Mouse (Mus musculus) forebrain, embryonic 13.5 days (tissue): Measurements from ENCODE around the gene Filip1l. TPM values are rescaled to one million over a fixed set of nuclear protein-coding genes. Genes with fewer than 3 reads are reported as not detected.

Experiments used
- ATAC-seq: fragments of 200-750 bp; cut with Nextera tagmentation; 2 replicates; pipeline ENCODE4 v1.8.0; 2017
- H3K27ac ChIP-seq: fragments of 300-500 bp; sonication (generic); 2 replicates; pipeline ENCODE4 v1.5.1; 2015; ENCODE audit warnings: inconsistent platforms, mild to moderate bottlenecking, moderate library complexity
- H3K27me3 ChIP-seq: fragments of 300-500 bp; sonication (generic); 2 replicates; pipeline ENCODE4 v1.6.1; 2015; ENCODE audit warnings: mild to moderate bottlenecking, inconsistent platforms
- H3K36me3 ChIP-seq: fragments of 300-500 bp; sonication (generic); 2 replicates; pipeline ENCODE4 v1.6.1; 2015; ENCODE audit warnings: mild to moderate bottlenecking, inconsistent platforms; ENCODE audit not compliant: poor library complexity, severe bottlenecking
- H3K4me1 ChIP-seq: fragments of 300-500 bp; sonication (generic); 2 replicates; pipeline ENCODE4 v1.6.1; 2015; ENCODE audit warnings: inconsistent platforms
- H3K4me2 ChIP-seq: fragments of 300-500 bp; sonication (generic); 2 replicates; pipeline ENCODE4 v1.6.1; 2015; ENCODE audit warnings: inconsistent platforms, mild to moderate bottlenecking, moderate library complexity
- H3K4me3 ChIP-seq: fragments of 300-500 bp; sonication (generic); 2 replicates; pipeline ENCODE4 v1.5.1; 2015; ENCODE audit warnings: mild to moderate bottlenecking, inconsistent platforms
- H3K9ac ChIP-seq: fragments of 300-500 bp; sonication (generic); 2 replicates; pipeline ENCODE4 v1.6.1; 2015; ENCODE audit warnings: mild to moderate bottlenecking, inconsistent platforms
- H3K9me3 ChIP-seq: fragments of 300-500 bp; sonication (generic); replicated peaks from 2 replicates; pipeline ENCODE4 v1.6.1; 2016; ENCODE audit warnings: inconsistent platforms
- WGBS: fragments of 180-500 bp; shearing (Covaris S2); methylation state at CpG from one replicate; pipeline ENCODE4 v1.1.7; 2015; 5-methylcytosine and 5-hydroxymethylcytosine counted together
- polyA plus RNA-seq: library from polyadenylated mRNA; unstranded; fragments of >200 nt; fragmentation: Nextera tagmentation; extraction: Ambion mirVana; gene quantifications from 2 replicates; pipeline ENCODE4 v1.2.1, GENCODE M21; 2015

Gene Filip1l
- polyA plus RNA-seq, 1 experiment from 2014 or later: 1.9 TPM

DNA sequence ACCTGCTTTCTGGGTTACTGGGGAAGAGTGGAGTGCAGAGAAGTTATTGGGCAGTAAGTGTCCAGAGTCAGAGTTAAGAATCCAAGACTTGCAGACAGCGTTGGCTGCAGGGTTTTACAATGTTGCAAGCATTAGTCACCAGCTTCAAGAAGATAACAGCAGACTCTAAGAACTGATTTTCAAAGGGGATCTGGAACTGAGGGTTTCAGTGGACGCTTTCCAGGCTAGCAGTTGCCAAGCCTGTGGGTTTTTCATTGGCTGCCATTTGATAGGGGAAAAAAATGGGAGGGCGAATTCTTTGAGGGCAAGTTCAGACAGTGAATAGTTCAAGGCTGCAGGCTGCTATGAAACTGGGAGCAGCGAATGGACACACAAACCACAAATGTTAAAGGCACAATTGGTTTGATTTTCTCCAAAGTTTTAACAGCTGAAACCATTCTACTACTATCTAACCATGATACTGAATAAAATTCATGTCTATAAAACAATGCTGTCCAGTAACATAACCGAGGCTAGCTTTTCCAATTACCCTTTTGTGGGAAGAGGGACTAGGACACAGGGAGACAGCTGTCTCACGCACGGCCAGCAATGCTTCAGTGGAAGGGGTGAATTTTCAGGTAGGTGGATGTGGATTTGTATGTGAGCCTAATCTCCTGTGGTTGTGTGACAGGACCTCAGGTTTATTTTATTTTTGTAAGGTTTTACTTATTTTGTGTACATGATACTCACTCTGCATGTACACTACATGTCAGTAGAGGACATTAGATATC, 74.8 kb downstream of the Filip1l start:
- WGBS: 86% methylated on average over 7 of the region's 7 CpGs
- Histone ChIP-seq H3K4me1 (no peaks in the 10 kb centered on the region), H3K9ac (no peak overlapping the region), H3K4me3 (no peak overlapping the region), H3K27ac (no peak overlapping the region), H3K4me2 (no peak overlapping the region), H3K9me3 (no peaks in the 10 kb centered on the region), H3K27me3 (no peaks in the 10 kb centered on the region), H3K36me3 (no peaks in the 10 kb centered on the region)
- no peak for ATAC-seq

DNA sequence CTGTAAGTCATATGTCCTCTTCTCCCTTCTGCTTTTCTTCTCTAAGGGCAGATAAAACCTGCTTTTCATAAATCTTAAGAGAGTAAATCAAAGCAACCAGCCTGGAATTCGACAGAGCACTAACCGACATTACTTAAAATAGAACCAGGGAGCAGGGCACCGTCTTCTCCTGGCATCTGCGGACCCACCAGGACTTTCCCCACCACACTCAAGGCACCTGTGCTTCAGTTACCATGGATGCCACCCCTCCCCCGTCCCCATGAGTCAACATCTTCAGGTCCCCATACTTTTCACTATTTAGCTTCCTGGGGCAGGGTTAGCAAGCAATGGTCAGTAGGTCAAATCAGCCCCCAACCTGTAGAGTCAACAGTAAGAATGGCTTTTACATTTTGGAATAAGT, 76.1 kb downstream of the Filip1l start:
- H3K4me1 ChIP-seq: no peaks in the 10 kb centered on the region
- H3K36me3 ChIP-seq: no peaks in the 10 kb centered on the region
- 95% methylated on average over 5 of the region's 5 CpGs for WGBS
- H3K27me3 ChIP-seq: no peaks in the 10 kb centered on the region
- ATAC-seq: no peak
- no peak overlapping the region for H3K4me2 ChIP-seq
- H3K9me3 ChIP-seq: no peaks in the 10 kb centered on the region
- H3K27ac ChIP-seq: no peak overlapping the region
- H3K4me3 ChIP-seq: no peak overlapping the region
- H3K9ac ChIP-seq: no peak overlapping the region

DNA sequence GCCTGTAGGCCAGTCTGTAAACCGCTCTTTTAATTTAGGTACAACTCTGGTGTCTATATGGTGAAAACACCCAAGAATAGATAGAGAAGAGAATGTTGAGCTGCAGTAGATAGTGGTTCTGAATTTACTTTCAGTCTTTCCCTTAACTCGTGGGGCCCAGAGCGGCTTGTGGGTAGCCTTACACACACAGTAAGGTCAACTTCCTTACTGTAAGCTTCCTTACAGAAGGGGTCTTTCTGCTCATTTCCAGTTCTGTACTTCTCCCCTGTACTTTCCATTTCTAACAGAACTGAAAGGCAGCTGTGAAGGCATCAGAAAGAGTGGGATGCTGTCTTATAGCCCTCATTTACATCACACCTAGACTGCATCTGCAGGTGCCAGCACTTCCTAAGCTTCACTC, 78.4 kb downstream of the Filip1l start:
- WGBS: 96% methylated on average over 3 of the region's 3 CpGs
- no peaks in the 10 kb centered on the region for H3K27me3 ChIP-seq
- no peak for ATAC-seq

DNA sequence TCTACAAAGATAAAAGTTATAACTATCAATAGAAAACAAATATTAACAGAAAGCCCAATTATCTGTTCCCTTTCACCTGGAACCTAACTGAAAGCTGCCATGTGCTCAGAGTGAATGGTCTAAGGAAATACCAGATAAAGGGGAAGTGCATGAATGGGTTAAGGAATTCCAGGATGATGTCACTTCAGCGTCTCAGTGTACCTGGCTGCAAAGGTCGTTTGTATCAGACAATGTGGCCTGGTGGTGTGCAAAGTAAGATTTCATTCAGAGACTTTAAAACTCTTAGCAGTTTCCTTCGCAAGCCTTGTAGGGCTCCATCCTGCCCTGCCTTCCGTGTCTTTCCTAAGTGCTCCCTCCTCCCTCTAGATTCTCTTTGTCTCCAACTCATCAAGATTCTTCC, 80.3 kb downstream of the Filip1l start:
- 74% methylated on average over 4 of the region's 4 CpGs for WGBS
- ATAC-seq: no peak
- H3K27me3 ChIP-seq: no peaks in the 10 kb centered on the region

More for the DNA sequence above, 78.4 kb downstream of the Filip1l start:
- Histone ChIP-seq H3K4me1 (no peaks in the 10 kb centered on the region), H3K9ac (no peak overlapping the region), H3K4me2 (no peak overlapping the region), H3K4me3 (no peak overlapping the region), H3K9me3 (no peaks in the 10 kb centered on the region), H3K36me3 (no peaks in the 10 kb centered on the region), H3K27ac (no peak overlapping the region)

DNA sequence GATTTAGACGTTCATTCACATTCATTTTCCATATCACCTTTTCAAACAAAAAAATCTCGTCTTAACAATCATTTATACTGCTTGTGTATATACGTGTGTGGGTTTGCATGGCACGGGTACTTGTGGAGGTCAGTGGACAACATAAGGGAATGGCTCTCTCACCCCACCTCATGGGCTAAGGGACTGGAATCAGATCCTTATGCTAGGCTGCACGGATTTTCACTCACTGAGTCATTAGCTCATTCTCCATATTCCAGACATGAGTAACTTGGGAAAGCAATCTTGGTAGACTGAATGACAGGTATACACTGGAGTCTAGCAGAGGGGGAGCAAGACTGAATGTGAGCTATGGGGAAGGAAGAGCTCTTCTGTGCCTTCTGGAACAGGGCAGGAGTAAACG, 80.8 kb downstream of the Filip1l start:
- H3K27me3 ChIP-seq: no peaks in the 10 kb centered on the region
- H3K9ac ChIP-seq: no peak overlapping the region
- H3K4me3 ChIP-seq: no peak overlapping the region
- H3K4me1 ChIP-seq: peaks cover 14% of the 10 kb centered on the region
- no peak overlapping the region for H3K4me2 ChIP-seq
- H3K9me3 ChIP-seq: no peaks in the 10 kb centered on the region
- ATAC-seq: no peak
- WGBS: 92% methylated on average over 6 of the region's 6 CpGs
- H3K36me3 ChIP-seq: no peaks in the 10 kb centered on the region
- H3K27ac ChIP-seq: no peak overlapping the region

More for the DNA sequence above, 80.3 kb downstream of the Filip1l start:
- Histone ChIP-seq H3K4me3 (no peak overlapping the region), H3K9ac (no peak overlapping the region), H3K9me3 (no peaks in the 10 kb centered on the region), H3K4me2 (no peak overlapping the region), H3K27ac (no peak overlapping the region), H3K36me3 (no peaks in the 10 kb centered on the region), H3K4me1 (peaks cover 10% of the 10 kb centered on the region)

DNA sequence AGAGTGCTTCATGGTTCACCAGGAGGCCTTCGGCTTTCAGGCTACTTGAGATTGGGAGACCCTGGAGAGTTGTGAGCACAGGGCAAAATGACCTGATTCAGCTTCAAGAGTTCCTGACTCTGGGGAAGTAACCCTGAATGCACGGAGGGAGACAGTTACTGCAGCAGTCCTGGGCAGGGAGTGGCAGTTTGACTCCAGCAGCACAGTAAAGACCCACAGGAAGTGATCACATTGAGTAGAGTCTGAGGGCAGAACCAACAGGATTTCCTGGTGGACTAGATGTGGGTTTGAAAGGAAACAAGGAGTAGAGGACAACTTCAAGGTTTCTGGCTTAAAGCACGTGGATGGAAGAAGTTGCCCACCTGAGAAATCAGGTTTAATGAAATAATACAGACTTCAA, 81.7 kb downstream of the Filip1l start:
- 81% methylated on average over 3 of the region's 3 CpGs for WGBS
- Histone ChIP-seq H3K36me3 (no peaks in the 10 kb centered on the region), H3K9ac (no peak overlapping the region), H3K4me3 (no peak overlapping the region), H3K4me1 (peaks cover 16% of the 10 kb centered on the region), H3K9me3 (no peaks in the 10 kb centered on the region), H3K4me2 (no peak overlapping the region), H3K27ac (no peak overlapping the region), H3K27me3 (no peaks in the 10 kb centered on the region)
- no peak for ATAC-seq

DNA sequence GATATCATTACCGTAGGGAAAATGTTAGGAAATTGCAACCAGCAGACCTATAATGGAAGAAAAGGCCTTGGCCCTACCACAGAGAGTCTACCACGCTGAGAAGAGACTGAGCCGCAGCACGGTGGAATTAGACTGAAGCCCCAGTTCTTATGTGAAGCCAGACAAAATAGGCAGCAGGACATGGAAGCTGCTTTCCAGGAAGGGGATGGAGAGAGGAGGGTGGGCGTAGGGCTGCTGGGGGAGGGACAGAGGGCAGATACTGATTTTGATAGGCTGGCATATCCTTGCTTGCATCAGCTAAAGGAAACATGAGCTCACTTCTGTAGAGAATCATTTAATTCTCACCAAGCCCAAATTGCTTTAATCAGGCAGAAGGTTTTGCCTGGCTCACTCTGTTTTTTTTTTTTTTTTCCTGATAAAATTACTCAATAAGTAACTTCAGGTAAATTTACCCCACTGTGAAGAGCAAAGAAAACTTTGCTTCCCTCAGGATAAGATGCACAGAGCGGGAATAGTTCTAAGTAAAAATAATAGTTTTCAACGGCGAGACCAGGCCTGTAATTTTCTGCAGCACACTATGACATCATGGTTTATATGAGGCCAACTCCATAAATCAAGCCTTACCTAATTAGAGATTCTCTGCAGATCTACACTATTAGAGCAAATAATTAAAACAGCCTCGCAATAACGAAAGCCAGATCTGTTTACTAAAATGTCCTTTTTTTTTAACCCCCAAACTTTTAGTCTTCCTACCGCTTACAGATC, 84.8 kb downstream of the Filip1l start:
- H3K9ac ChIP-seq: no peak overlapping the region
- H3K36me3 ChIP-seq: no peaks in the 10 kb centered on the region
- 50% methylated on average over 11 of the region's 11 CpGs for WGBS
- peak; percentile 90 for ATAC-seq
- peak overlapping the region; percentile 31 for H3K27ac ChIP-seq
- H3K4me2 ChIP-seq: 0 out of 2 replicates have a peak overlapping the region, but pooled peaks have one; percentile 4
- H3K4me1 ChIP-seq: peaks cover 18% of the 10 kb centered on the region
- H3K9me3 ChIP-seq: no peaks in the 10 kb centered on the region
- H3K4me3 ChIP-seq: no peak overlapping the region
- H3K27me3 ChIP-seq: no peaks in the 10 kb centered on the region

DNA sequence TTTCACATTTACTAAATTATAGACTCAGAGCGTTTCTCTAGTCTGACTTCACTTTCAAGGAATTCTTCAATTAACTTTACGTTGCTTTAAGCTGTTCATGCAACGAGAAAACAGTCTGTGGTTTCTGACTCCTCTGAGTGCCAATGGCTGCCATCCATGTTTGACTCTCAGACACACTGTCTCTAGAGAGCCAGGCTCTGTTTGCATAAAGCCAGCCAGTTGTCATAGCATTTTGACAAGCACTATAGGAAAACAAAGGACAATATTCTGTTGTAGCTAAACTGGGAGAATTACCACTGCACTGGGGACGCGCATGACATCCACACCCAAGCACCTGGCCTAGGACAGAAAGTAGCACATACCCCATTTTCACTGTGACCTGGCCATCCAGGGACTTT, 85.4 kb downstream of the Filip1l start:
- 48% methylated on average over 5 of the region's 5 CpGs for WGBS
- peak; percentile 64 for ATAC-seq
- Histone ChIP-seq H3K4me1 (peaks cover 18% of the 10 kb centered on the region), H3K27ac (peak overlapping the region; percentile 59), H3K27me3 (no peaks in the 10 kb centered on the region), H3K9me3 (no peaks in the 10 kb centered on the region), H3K36me3 (no peaks in the 10 kb centered on the region), H3K4me2 (no peak overlapping the region), H3K4me3 (no peak overlapping the region), H3K9ac (no peak overlapping the region)

DNA sequence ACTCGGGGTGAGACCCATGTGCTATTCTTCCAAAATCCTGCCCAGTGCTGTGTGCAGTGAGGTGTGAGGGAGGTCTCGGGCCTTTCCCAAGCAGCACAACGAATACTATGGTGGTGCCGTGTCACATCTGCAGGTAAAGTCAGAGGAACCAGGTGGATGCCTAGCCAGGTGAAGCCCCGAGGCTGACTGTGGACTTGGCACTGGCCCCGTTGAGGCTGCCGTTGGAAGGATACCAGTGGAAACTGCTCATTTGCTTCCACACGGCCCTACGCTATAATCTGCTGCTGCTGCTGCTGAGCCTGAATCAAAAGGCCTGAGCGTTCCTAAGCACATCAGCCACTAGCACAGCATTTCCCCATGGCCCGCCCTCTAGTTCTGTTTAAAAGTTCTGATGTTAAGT, 86.3 kb downstream of the Filip1l start:
- H3K27me3 ChIP-seq: no peaks in the 10 kb centered on the region
- H3K4me2 ChIP-seq: no peak overlapping the region
- WGBS: 74% methylated on average over 11 of the region's 11 CpGs
- no peak overlapping the region for H3K4me3 ChIP-seq
- no peak for ATAC-seq
- no peaks in the 10 kb centered on the region for H3K36me3 ChIP-seq
- no peak overlapping the region for H3K27ac ChIP-seq
- H3K9ac ChIP-seq: no peak overlapping the region
- no peaks in the 10 kb centered on the region for H3K9me3 ChIP-seq
- peaks cover 18% of the 10 kb centered on the region for H3K4me1 ChIP-seq

DNA sequence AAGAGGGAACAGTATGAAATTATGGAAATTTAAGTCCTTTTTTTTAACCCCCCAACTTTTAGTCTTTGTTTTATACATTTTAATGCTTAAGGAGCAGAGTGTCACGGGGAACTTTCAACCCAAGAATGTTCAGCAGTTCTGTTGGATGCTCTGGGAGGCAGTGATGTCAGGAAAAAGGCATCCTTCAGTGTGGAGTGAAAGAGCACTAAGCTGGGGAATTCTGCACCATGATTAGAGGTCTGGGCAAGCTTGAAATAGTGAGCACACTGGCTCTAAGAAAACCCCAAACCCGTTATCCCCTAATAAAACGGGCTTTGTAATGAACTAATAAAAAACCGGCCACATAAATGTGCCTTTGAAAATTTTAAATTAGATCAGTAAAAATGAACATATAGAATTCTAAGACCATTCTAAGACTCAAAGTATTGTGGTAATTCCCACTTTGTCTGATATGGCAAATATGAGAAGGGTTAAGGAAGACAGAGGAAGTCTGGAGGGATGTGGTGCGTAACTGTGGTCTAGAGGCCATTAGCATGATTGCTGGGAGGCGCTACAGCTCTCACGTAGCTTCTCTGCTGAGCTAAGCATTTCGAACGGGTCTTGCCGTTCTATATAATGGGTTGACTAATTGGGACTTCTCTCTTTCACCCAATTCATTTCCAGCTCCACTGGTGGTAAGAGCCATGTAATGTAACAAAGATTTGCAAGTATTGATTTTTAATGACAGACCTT, 88.0 kb downstream of the Filip1l start:
- WGBS: 69% methylated on average over 10 of the region's 10 CpGs
- Histone ChIP-seq H3K9ac (no peak overlapping the region), H3K27me3 (no peaks in the 10 kb centered on the region), H3K36me3 (no peaks in the 10 kb centered on the region), H3K4me1 (peaks cover 18% of the 10 kb centered on the region), H3K27ac (no peak overlapping the region), H3K4me2 (no peak overlapping the region), H3K9me3 (no peaks in the 10 kb centered on the region), H3K4me3 (no peak overlapping the region)
- ATAC-seq: no peak

DNA sequence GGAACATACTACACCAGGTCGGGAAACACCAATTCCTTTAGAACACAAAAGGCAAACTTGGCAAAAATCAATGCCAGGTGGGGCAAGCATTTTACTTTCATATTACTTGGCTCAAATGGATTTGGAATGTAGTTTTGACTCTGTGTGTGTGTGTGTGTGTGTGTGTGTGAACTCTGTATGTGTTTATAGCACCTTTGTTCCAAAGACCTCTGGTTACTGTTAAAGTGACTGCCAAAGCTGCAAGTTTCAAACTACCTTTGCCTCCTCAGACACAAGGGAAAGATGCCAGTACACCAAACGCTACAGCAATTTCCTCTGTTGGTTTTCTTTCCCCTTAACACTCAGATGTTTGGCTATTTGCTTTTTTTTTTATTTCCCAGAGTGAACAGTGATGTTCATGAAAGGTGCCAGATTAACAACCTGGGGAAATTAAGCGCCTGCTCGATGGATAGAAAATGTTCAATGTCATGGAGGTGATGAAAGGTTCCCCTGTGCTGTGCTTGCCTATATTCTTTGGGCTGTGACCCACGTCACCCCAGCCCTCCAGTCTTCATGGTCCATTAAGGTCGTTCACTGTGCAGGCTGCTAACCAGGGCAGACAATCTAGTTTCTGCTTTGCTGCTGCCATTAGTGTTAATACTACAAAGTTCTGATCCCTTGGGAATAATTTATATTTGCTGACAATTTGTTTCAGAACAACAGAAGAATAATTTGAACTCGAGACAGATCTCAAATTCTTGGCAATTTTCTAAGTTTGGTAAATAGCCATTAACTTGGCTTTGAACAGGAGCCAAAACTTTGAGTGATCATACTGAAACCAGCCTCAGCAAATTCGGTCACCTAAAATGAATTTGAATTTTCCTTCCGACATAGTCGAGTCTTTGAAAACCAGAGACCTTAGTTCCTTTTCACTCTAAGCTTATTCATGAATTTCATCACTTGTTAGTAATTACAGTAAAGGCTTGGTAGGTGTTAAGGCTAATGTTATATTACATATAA, 92.5 kb downstream of the Filip1l start:
- peaks cover 9% of the 10 kb centered on the region for H3K9me3 ChIP-seq
- no peaks in the 10 kb centered on the region for H3K27me3 ChIP-seq
- no peak overlapping the region for H3K27ac ChIP-seq
- no peak overlapping the region for H3K4me2 ChIP-seq
- 82% methylated on average over 10 of the region's 10 CpGs for WGBS
- no peaks in the 10 kb centered on the region for H3K4me1 ChIP-seq
- no peak overlapping the region for H3K9ac ChIP-seq
- no peak overlapping the region for H3K4me3 ChIP-seq
- ATAC-seq: no peak
- H3K36me3 ChIP-seq: no peaks in the 10 kb centered on the region
